Mouse (Mus musculus): ENCODE results near the gene Erich2.

GRCm38 (mm10) chr2:70553826-70554225, 45.2 kb downstream of the Erich2 start:
- TF ChIP-seq CTCF (IDR thresholded peaks at IDR 0.05; ENCODE audit: insufficient read depth, low read depth, low read length) (no peak), POLR2A (IDR thresholded peaks at IDR 0.05; ENCODE audit: insufficient read depth, low read depth, low read length) (no peak)

Data from olfactory bulb, adult 2 months (tissue).